Mouse (Mus musculus) granulocyte monocyte progenitor cell, adult 5-6 weeks (primary cell): ENCODE results near the gene Sirt3. TPM values are rescaled to one million over a fixed set of nuclear protein-coding genes. Genes with fewer than 3 reads are reported as not detected.

Experiments
- ATAC-seq: replicated peaks from 2 replicates; pipeline ENCODE4 v1.8.0; 2016; ENCODE audit warnings: mild to moderate bottlenecking, moderate TSS enrichment, inconsistent platforms; ENCODE audit not compliant: poor library complexity, severe bottlenecking
- total RNA-seq, 2 experiments: library from RNA; stranded (forward) in 1 of 2; stranded (reverse) in 1 of 2; fragments of 200-712, 200-1000 nt in 1 of 2; fragments of >200 nt in 1 of 2; fragmentation: Nextera tagmentation in 1 of 2; gene quantifications; 2 replicates each; pipeline ENCODE4 v1.2.3; 2014 to 2017

The Sirt3 gene
- total RNA-seq (2014; fragmentation: Nextera tagmentation) (66.7 and 71.3 TPM in 2 replicates), total RNA-seq (2017) (28.7 and 32.7 TPM in 2 replicates)

GRCm38 (mm10) chr7:140881696-140882468, at the start of gene Sirt3, which contains the start of gene Psmd13:
TSS of gene Sirt3 (minus strand) at chr7:140882309.
TSS of gene Psmd13 (plus strand) at chr7:140881968.
- ATAC-seq: peak; percentile 75

DNA sequence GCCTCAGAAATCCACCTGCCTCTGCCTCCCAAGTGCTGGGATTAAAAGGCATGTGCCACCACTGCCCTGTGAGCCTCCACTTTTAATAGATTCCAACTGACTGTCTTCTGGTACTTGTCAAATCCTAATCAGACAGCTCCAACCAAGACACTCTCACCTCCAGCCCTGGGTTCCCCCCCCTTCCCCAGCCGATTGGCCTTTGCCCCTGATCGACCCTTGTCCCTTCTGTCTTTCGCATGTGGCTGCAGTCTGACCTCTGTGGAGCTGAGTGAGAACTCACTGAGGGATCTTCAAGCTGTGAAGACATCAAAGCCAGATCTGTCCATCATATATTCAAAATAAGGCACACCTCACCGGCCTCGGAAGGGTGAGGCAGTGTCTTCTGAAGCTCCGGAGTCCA, 45.1 kb upstream of the Sirt3 start:
- no peak for ATAC-seq

DNA sequence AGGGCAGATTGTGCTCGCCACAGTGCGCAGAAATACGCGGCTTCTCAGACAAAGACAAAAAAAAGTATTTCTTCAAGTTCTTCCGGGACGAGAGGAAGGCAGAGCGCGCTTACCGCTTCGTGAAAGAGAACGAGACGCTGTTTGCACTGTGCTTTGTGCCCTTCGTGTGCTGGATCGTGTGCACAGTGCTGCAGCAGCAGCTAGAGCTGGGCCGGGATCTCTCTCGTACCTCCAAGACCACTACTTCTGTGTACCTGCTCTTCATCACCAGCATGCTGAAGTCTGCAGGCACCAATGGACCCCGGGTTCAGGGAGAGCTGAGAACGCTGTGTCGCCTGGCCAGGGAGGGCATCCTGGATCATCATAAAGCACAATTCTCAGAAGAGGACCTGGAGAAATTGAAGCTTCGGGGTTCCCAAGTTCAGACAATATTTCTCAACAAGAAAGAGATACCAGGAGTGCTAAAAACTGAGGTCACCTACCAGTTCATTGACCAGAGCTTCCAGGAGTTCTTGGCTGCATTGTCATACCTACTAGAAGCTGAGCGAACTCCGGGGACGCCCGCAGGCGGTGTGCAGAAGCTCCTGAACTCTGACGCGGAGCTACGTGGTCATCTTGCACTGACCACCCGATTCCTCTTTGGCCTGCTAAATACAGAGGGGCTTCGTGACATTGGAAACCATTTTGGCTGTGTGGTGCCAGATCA, 41.1 kb upstream of the Sirt3 start:
- peak; percentile 2; the same call in 1 of the 2 replicates for ATAC-seq

DNA sequence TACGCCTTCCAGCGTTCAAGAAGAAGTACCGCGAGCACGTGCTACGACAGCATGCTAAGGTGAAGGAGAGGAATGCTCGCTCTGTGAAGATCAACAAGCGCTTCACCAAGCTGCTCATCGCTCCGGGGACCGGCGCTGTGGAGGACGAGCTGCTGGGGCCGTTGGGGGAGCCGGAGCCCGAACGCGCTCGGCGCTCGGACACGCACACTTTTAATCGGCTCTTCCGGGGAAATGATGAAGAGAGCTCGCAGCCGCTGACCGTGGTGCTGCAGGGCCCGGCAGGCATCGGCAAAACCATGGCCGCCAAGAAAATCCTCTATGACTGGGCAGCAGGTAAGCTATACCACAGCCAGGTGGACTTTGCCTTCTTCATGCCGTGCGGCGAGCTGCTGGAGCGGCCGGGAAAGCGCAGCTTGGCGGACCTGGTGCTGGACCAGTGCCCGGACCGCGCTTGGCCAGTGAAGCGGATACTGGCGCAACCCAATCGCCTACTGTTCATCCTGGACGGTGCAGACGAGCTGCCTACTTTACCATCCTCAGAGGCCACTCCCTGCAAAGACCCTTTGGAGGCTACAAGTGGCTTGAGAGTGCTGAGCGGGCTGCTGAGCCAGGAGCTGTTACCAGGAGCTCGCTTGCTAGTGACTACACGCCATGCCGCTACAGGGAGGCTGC, 40.4 kb upstream of the Sirt3 start:
- ATAC-seq: peak; percentile 65

- ATAC-seq: no peak
Observed at GRCm38 (mm10) chr7:140921225-140921975, 39.3 kb upstream of the Sirt3 start.

DNA sequence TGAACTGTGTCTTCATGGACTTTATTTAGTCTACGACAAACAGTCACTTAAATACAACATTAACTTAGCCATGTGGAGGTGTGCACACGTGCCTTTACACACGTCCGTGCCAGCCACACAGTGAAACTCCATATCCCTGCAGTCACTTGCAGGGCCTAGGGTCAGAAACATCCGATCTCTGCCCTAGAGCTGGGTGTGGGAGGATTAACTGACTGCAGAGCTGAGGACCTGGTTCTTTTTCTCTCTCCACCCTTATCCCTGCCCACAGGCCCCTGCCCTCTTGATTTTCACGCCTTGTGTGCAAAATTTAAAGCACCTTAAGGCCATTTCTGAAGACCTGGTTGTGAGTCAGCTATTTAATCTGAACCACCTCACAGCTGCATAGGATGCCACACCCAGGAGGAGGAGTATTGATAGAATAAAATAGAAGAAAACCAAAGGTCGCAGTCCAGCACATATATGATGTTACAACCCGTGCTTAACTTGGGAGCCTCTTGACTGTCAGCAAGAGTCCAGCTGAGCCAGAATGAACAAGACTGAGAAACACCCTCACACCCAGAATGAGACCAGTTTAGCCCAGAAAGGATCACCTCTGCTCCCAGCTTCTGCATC, 38.4 kb upstream of the Sirt3 start, which contains the start of gene Nlrp6:
Gene Nlrp6 (plus strand): TSS at position 485 of the 612 bp plus-strand sequence.
- ATAC-seq: no peak

DNA sequence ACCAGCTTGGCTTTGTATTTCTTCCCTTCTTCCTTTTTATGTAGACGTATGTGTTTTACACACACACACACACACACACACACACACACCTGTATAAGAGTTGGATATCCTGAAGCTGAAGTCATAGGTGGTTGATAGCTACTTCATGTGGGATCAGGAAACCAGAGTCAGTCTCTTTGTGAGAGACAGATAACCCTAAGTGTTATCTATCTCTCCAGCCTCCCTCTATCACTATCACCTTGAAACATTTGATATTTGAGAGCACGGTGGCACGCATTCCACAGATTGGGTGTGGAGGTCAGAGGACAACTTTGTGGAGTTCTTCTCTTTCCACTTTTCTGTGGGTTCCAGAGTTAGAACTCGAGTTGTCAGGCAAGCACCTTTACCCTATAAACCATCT, 37.8 kb upstream of the Sirt3 start:
- no peak for ATAC-seq

DNA sequence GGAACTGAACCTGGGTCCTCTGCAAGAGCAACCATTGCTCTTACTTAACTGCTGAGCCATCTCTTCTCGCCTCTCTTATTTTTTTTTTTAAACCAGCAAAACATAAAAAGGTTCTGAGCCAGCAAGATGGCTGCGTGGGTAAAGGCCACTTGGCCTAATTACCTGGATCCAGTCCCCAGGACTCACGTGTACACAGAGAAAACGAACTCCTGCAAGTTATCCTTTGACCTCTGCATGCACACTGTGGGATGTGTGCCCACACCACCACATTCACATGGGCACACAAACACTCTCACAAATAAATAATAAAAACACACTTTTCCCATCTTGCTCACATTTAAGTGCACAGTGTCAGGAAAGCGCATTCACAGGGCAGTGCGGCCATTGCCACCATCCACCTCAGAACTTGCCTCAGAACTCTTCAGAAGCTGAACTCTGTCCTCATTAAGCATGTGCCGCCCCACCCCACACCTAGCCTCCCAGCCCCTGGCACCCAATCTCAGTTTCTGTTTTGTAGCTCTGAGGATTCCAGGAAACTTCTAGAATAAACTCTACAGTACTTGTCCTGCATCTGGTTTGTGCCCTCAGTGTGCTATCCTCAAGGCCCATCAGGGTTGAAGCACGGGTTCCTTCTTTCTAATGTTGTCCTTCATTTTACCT, 32.1 kb upstream of the Sirt3 start:
- ATAC-seq: no peak

DNA sequence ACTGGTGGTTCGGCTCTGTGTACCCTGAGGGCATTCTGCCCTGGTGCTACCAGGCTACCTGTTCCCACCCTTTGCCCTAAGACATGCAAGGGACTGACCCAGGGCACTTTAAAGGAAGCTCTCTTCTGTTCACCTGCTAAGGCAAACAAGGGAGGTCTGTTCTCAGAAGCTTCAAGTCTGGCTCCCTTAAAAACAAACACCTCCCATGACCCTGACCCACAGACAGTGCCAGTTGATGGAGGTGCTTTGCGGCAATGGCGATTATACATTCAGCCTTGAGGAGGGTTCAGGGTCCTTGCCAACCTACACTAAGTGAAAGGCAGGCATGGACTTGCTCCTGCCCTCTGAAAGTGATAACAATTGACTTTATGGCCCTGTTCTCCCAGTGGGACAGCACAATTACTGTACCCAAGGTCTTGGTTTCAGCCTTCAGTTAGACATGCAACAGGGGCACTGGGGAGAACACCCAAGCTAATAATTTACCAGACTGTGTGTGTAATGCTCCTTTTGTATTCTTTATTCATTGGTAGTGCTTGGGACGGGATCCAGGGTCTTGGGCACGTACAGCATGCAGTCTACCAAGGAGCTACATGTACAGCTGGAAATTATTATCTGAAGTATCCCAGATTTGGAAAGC, 30.9 kb upstream of the Sirt3 start:
- no peak for ATAC-seq

DNA sequence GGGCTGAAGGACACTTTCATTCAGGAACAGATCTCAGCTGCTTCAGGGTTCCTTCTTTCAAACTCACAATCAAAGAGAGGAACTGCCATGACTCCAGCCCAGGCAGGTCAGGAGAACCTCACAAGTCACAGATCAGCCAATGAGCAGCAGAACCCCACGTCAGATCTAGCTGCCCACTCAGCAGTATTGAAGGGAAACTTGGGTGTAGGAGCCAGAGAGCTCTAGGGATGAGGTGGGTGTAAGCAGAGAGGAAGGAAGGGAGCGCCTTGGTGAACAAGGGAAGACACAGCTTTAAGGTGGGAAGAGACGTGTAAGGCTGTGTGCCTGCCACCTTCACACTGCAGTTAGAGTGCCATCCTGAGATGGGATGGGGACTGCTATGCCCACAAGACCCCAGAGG, 30.2 kb upstream of the Sirt3 start:
- no peak for ATAC-seq

GRCm38 (mm10) chr7:140908634-140909107, 26.6 kb upstream of the Sirt3 start:
- peak; percentile 92 for ATAC-seq

GRCm38 (mm10) chr7:140908181-140908580, 26.1 kb upstream of the Sirt3 start:
- peak; percentile 74 for ATAC-seq

- no peak for ATAC-seq
Observed at GRCm38 (mm10) chr7:140907697-140908096, 25.6 kb upstream of the Sirt3 start.

DNA sequence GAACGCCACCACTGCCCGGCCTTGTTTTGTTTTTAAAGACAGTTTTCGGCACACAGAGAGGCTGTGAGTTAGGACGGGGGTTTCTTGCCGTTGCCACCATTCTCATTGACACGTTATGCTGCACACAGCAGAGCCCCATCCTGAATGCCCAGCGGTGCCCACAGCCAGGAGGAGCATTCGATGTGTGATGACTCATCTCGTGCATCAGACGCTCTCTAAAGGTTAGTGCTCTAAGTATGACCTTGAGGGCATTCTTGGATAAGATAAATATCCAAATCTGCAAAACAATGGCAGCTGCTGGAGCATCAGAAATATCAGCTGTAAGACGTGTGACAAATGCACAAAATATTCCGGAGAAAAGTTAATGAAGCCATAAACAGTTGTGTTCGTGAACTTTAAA, 25.0 kb upstream of the Sirt3 start:
- no peak for ATAC-seq

GRCm38 (mm10) chr7:140905642-140906081, 23.6 kb upstream of the Sirt3 start:
- no peak for ATAC-seq

DNA sequence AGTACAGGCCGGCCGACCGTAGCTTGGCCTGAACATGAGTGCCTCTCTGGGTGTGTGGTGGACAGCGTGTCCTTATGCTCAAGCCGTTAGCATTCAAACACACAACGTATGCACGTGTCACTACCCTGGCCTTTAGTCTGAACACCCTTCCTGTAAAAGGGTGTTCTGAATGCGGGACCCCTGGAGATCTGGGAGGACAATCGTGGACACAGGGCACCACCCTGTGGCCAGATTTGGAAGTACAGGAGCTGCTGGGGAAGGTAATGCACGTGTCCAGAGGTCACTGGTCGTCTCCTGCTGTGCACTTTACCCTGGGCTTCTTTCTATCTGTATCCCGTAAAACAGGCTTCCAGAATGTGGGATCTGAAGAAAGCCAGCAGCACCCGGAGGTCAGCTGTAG, 21.1 kb upstream of the Sirt3 start:
- ATAC-seq: peak; percentile 88

DNA sequence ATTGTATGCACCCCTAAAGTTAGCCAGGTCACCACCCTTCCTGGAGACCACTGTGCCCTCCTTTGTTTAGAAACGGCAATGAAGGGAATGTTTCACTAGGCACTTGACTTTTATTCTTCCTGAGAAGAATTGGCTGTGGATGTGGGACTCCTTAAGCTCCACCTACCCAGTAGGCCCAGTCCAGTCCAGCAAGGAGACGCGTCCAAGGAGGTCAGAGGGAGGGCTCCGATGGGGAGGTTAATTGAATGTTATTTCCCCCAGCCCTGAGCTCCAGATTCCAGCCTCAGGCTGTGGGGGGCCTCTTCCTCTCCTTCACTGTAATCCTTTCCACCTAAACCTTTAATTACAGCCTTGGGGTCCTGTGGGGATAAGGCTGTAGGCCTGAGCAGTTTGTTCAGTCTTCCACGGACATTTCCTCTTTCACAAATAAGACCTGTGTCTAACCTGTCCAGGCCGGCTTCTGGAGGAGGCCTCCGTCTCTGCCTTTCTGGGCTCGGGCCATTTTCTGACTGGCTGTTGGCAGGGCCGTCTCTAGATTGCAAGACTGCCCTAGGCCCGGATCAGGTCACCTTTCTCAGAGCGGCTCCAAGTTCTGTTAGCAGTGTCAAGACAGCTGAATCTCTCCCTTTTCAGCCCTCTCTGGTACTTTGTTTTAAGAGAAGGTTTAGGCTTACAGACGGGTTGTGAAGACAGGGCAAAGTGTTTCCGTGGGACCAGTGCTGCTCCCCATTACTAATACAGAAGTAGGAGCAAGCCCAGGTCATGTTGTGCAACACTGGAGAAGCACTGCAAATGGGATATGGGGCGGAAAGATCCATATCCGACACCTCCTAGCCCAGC, 20.1 kb upstream of the Sirt3 start:
- ATAC-seq: no peak

GRCm38 (mm10) chr7:140900220-140900619, 18.1 kb upstream of the Sirt3 start, which contains the start of gene Cox8b:
TSS of gene Cox8b (minus strand) at chr7:140900446.
- ATAC-seq: no peak
